Mouse (Mus musculus): ENCODE measurements around the gene Rap1gap2. TPM values are rescaled to one million over a fixed set of nuclear protein-coding genes. Genes with fewer than 3 reads are reported as not detected.

Rap1gap2 gene
- total and polyA plus RNA-seq, 3 experiments = 55.4 to 79.8 (median 76.6) TPM

- Histone ChIP-seq H3K9ac (ENCODE audit: insufficient read depth, low read depth) (no peak overlapping the region), H3K27ac (ENCODE audit: insufficient read depth, low read depth) (no peak overlapping the region), H3K4me2 (ENCODE audit: insufficient read depth, low read depth, poor library complexity, severe bottlenecking) (no peak overlapping the region), H3K27me3 (replicated peaks) (peaks cover 76% of the 10 kb centered on the region), H3K36me3 (replicated peaks in 1 of 2; ENCODE audit: control insufficient read depth in 1 of 2, insufficient read depth in 1 of 2, low read length in 1 of 2) (no peaks in the 10 kb centered on the region), H3K9me3 (replicated peaks; ENCODE audit: low read length) (peaks cover 13% of the 10 kb centered on the region), H3K4me1 (ENCODE audit: control insufficient read depth in 1 of 2, insufficient read depth in 2 of 2) (peaks cover 0 to 4% of the 10 kb centered on the region in 2 experiments; a peak in 1 of 4 replicates), H3K4me3 (replicated peaks in 1 of 3; ENCODE audit: low read depth in 2 of 3, low read length in 2 of 3, poor library complexity in 1 of 3) (no peak overlapping the region), H3K79me2 (replicated peaks; ENCODE audit: control insufficient read depth, extremely low read depth, insufficient read depth, poor library complexity, severe bottlenecking) (no peaks in the 10 kb centered on the region)
- TF ChIP-seq USF1 (IDR thresholded peaks at IDR 0.05; ENCODE audit: low read depth, low read length) (no peak), BHLHE40 (IDR thresholded peaks at IDR 0.05; ENCODE audit: low read depth, low read length) (no peak), ZNF384 (IDR thresholded peaks at IDR 0.05; ENCODE audit: low read depth, low read length) (no peak), ZMIZ1 (IDR thresholded peaks at IDR 0.05; ENCODE audit: low read depth, low read length) (no peak), EP300 (IDR thresholded peaks at IDR 0.05; ENCODE audit: low read length) (no peak), POLR2AphosphoS2 (IDR thresholded peaks at IDR 0.05; ENCODE audit: low read depth, low read length) (no peak), MAFK (IDR thresholded peaks at IDR 0.05; ENCODE audit: insufficient replicate concordance, low read length) (no peak), MXI1 (IDR thresholded peaks at IDR 0.05; ENCODE audit: low read depth, low read length) (no peak), MAX (IDR thresholded peaks at IDR 0.05; ENCODE audit: low read length) (no peak), POLR2A (IDR thresholded peaks at IDR 0.05; ENCODE audit: low read depth, low read length) (no peak), UBTF (IDR thresholded peaks at IDR 0.05; ENCODE audit: low read depth, low read length) (no peak), ZKSCAN1 (IDR thresholded peaks at IDR 0.05; ENCODE audit: borderline replicate concordance, low read depth, low read length) (no peak), CHD1 (IDR thresholded peaks at IDR 0.05; ENCODE audit: low read depth, low read length) (no peak), NRF1 (IDR thresholded peaks at IDR 0.05; ENCODE audit: low read depth, low read length) (no peak), IRF4 (IDR thresholded peaks at IDR 0.05; ENCODE audit: low read depth, low read length) (no peak), SMC3 (IDR thresholded peaks at IDR 0.05; ENCODE audit: low read depth, low read length) (no peak), MEF2A (IDR thresholded peaks at IDR 0.05; ENCODE audit: borderline replicate concordance, low read depth, low read length) (no peak), JUN (IDR thresholded peaks at IDR 0.05; ENCODE audit: insufficient read depth, low read depth, low read length) (no peak), HCFC1 (IDR thresholded peaks at IDR 0.05; ENCODE audit: low read depth, low read length) (no peak), ZC3H11A (IDR thresholded peaks at IDR 0.05; ENCODE audit: low read depth, low read length) (no peak)
- no peak for DNase-seq (ENCODE audit: extremely low read depth)
- dilution Hi-C loops (cut with MboI; ENCODE audit: extremely low pct_ligation_motif_present, extremely low pct_unique_long_range_greater_than_20kb, low sequenced_read_pairs) (no loop called here), in situ Hi-C loops (cut with MboI; ENCODE audit: low pct_ligation_motif_present, low pct_unique_long_range_greater_than_20kb, low sequenced_read_pairs) (no loop called here)
Observed at GRCm38 (mm10) chr11:74597283-74597989, 13.3 kb downstream of the Rap1gap2 start.

- Histone ChIP-seq H3K27ac (ENCODE audit: insufficient read depth, low read depth) (no peak overlapping the region), H3K9ac (ENCODE audit: insufficient read depth, low read depth) (no peak overlapping the region), H3K79me2 (replicated peaks; ENCODE audit: control insufficient read depth, extremely low read depth, insufficient read depth, poor library complexity, severe bottlenecking) (no peaks in the 10 kb centered on the region), H3K36me3 (replicated peaks in 1 of 2; ENCODE audit: control insufficient read depth in 1 of 2, insufficient read depth in 1 of 2, low read length in 1 of 2) (no peaks in the 10 kb centered on the region), H3K4me1 (ENCODE audit: control insufficient read depth in 1 of 2, insufficient read depth in 2 of 2) (peaks cover 0 to 4% of the 10 kb centered on the region in 2 experiments; a peak in 1 of 4 replicates), H3K27me3 (replicated peaks) (peaks cover 71% of the 10 kb centered on the region), H3K9me3 (replicated peaks; ENCODE audit: low read length) (no peaks in the 10 kb centered on the region), H3K4me2 (ENCODE audit: insufficient read depth, low read depth, poor library complexity, severe bottlenecking) (no peak overlapping the region), H3K4me3 (replicated peaks in 1 of 3; ENCODE audit: low read depth in 2 of 3, low read length in 2 of 3, poor library complexity in 1 of 3) (no peak overlapping the region)
- TF ChIP-seq IRF4 (IDR thresholded peaks at IDR 0.05; ENCODE audit: low read depth, low read length) (no peak), BHLHE40 (IDR thresholded peaks at IDR 0.05; ENCODE audit: low read depth, low read length) (no peak), ELF1 (IDR thresholded peaks at IDR 0.05; ENCODE audit: low read depth, low read length) (no peak), CHD2 (IDR thresholded peaks at IDR 0.05; ENCODE audit: low read length) (no peak), POLR2A (IDR thresholded peaks at IDR 0.05; ENCODE audit: low read depth, low read length) (no peak), NELFE (IDR thresholded peaks at IDR 0.05; ENCODE audit: low read depth, low read length) (no peak), MAFK (IDR thresholded peaks at IDR 0.05; ENCODE audit: insufficient replicate concordance, low read length) (no peak), UBTF (IDR thresholded peaks at IDR 0.05; ENCODE audit: low read depth, low read length) (no peak), ZMIZ1 (IDR thresholded peaks at IDR 0.05; ENCODE audit: low read depth, low read length) (no peak), SIN3A (IDR thresholded peaks at IDR 0.05; ENCODE audit: low read length) (no peak)
- no peak for DNase-seq (ENCODE audit: extremely low read depth)
- in situ Hi-C loops (cut with MboI; ENCODE audit: low pct_ligation_motif_present, low pct_unique_long_range_greater_than_20kb, low sequenced_read_pairs) = no loop called here
- dilution Hi-C loops (cut with MboI; ENCODE audit: extremely low pct_ligation_motif_present, extremely low pct_unique_long_range_greater_than_20kb, low sequenced_read_pairs) = no loop called here
Observed at GRCm38 (mm10) chr11:74592246-74592645, 18.5 kb downstream of the Rap1gap2 start.
